Mouse (Mus musculus) MEL (cell line): ENCODE results near the gene Myrfl. TPM values are rescaled to one million over a fixed set of nuclear protein-coding genes. Genes with fewer than 3 reads are reported as not detected.

ENCODE experiments used
- DNase-seq: peaks from one replicate; pipeline ENCODE4 v3.0.0; 2011; ENCODE audit warnings: low read depth, low spot score
- H3K27ac ChIP-seq: 2 replicates; pipeline ENCODE4 v1.5.1; 2012; ENCODE audit warnings: low read depth, mild to moderate bottlenecking, control low read depth, low read length, moderate library complexity; ENCODE audit not compliant: control insufficient read depth
- H3K27me3 ChIP-seq, 2 experiments: fragments of 150-350 bp in 1 of 2; sonication (generic) in 1 of 2; 2 replicates each; pipeline ENCODE4 v1.6.1; 2012; ENCODE audit warnings: low read length in 2 of 2, mild to moderate bottlenecking in 2 of 2, improper control_type of control experiment in 1 of 2, moderate library complexity in 1 of 2; ENCODE audit not compliant: insufficient read depth in 2 of 2, control insufficient read depth in 1 of 2
- H3K36me3 ChIP-seq, 2 experiments: 2 replicates each; pipeline ENCODE4 v1.6.1; 2012 to 2014; ENCODE audit warnings: low read length in 2 of 2, improper control_type of control experiment in 1 of 2, inconsistent platforms in 1 of 2, mild to moderate bottlenecking in 1 of 2; ENCODE audit not compliant: insufficient read depth in 2 of 2, control insufficient read depth in 1 of 2
- H3K4me1 ChIP-seq, 2 experiments: fragments of 150-350 bp in 1 of 2; sonication (generic) in 1 of 2; 2 replicates each; pipeline ENCODE4 v1.6.1; 2012; ENCODE audit warnings: low read length in 2 of 2, improper control_type of control experiment in 1 of 2, mild to moderate bottlenecking in 1 of 2; ENCODE audit not compliant: insufficient read depth in 2 of 2, control insufficient read depth in 1 of 2
- H3K4me3 ChIP-seq, 2 experiments: fragments of 150-350 bp in 1 of 2; sonication (generic) in 1 of 2; 2 replicates each; pipeline ENCODE4 v1.5.1; 2012; ENCODE audit warnings: low read depth in 2 of 2, low read length in 2 of 2, mild to moderate bottlenecking in 2 of 2, moderate library complexity in 2 of 2, control low read depth in 1 of 2, improper control_type of control experiment in 1 of 2; ENCODE audit not compliant: control insufficient read depth in 1 of 2, insufficient read depth in 1 of 2
- H3K79me2 ChIP-seq: 2 replicates; pipeline ENCODE4 v1.6.1; 2012; ENCODE audit warnings: mild to moderate bottlenecking, low read length, moderate library complexity; ENCODE audit not compliant: control insufficient read depth, poor library complexity, insufficient read depth
- H3K9ac ChIP-seq: 2 replicates; pipeline ENCODE4 v1.6.1; 2012; ENCODE audit warnings: low read depth, mild to moderate bottlenecking, control low read depth, low read length, moderate library complexity; ENCODE audit not compliant: control insufficient read depth, poor library complexity, severe bottlenecking
- H3K9me3 ChIP-seq: fragments of 150-350 bp; sonication (generic); replicated peaks from 2 replicates; pipeline ENCODE4 v1.6.1; 2012; ENCODE audit warnings: mild to moderate bottlenecking, low read length, improper control_type of control experiment, moderate library complexity; ENCODE audit not compliant: insufficient read depth
- BHLHE40 ChIP-seq: IDR thresholded peaks from 2 replicates; pipeline ENCODE4 v1.6.1; 2012; ENCODE audit warnings: low read depth, mild to moderate bottlenecking, inconsistent platforms, low read length, improper control_type of control experiment, borderline replicate concordance
- CTCF ChIP-seq, 3 experiments: IDR thresholded peaks in 2 of 3; conservative IDR thresholded peaks in 1 of 3; 2 replicates each; pipeline ENCODE4 v1.5.1; 2011 to 2012; ENCODE audit warnings: low read length in 3 of 3, low read depth in 2 of 3, mild to moderate bottlenecking in 2 of 3, improper control_type of control experiment in 1 of 3, inconsistent platforms in 1 of 3, mixed read lengths in 1 of 3, moderate library complexity in 1 of 3; ENCODE audit not compliant: control insufficient read depth in 1 of 3, insufficient read depth in 1 of 3, poor library complexity in 1 of 3, severe bottlenecking in 1 of 3
- E2F4 ChIP-seq: IDR thresholded peaks from 2 replicates; pipeline ENCODE4 v1.6.1; 2011; ENCODE audit warnings: low read depth, low read length, improper control_type of control experiment, borderline replicate concordance
- EP300 ChIP-seq, 2 experiments: IDR thresholded peaks; 2 replicates each; pipeline ENCODE4 v1.6.1; 2011; ENCODE audit warnings: improper control_type of control experiment in 2 of 2, low read length in 2 of 2, low read depth in 1 of 2, mild to moderate bottlenecking in 1 of 2
- ETS1 ChIP-seq: IDR thresholded peaks from 2 replicates; pipeline ENCODE4 v1.6.1; 2012; ENCODE audit warnings: low read depth, mild to moderate bottlenecking, inconsistent platforms, low read length, improper control_type of control experiment, moderate library complexity
- GATA1 ChIP-seq: IDR thresholded peaks from 2 replicates; pipeline ENCODE4 v1.6.1; 2011; ENCODE audit warnings: low read depth, low read length, improper control_type of control experiment
- HCFC1 ChIP-seq: IDR thresholded peaks from 2 replicates; pipeline ENCODE4 v1.6.1; 2012; ENCODE audit warnings: low read depth, mild to moderate bottlenecking, inconsistent platforms, low read length, improper control_type of control experiment, moderate library complexity
- MAFK ChIP-seq: IDR thresholded peaks from 2 replicates; pipeline ENCODE4 v1.6.1; 2011; ENCODE audit warnings: low read depth, mild to moderate bottlenecking, low read length, improper control_type of control experiment, borderline replicate concordance
- MAX ChIP-seq: IDR thresholded peaks from 2 replicates; pipeline ENCODE4 v1.6.1; 2011; ENCODE audit warnings: low read length, improper control_type of control experiment
- MAZ ChIP-seq: IDR thresholded peaks from 2 replicates; pipeline ENCODE4 v1.6.1; 2012; ENCODE audit warnings: low read depth, mild to moderate bottlenecking, inconsistent platforms, low read length, improper control_type of control experiment
- MEF2A ChIP-seq: IDR thresholded peaks from 2 replicates; pipeline ENCODE4 v1.6.1; 2014; ENCODE audit warnings: low read depth, mild to moderate bottlenecking, inconsistent platforms, low read length, improper control_type of control experiment; ENCODE audit not compliant: poor library complexity, insufficient replicate concordance, severe bottlenecking; ENCODE audit errors: extremely low read depth
- MYB ChIP-seq: IDR thresholded peaks from 2 replicates; pipeline ENCODE4 v1.6.1; 2011; ENCODE audit warnings: mild to moderate bottlenecking, low read depth, low read length, improper control_type of control experiment
- POLR2A ChIP-seq, 2 experiments: IDR thresholded peaks; 2 replicates each; pipeline ENCODE4 v1.6.1; 2011 to 2012; ENCODE audit warnings: low read length in 2 of 2, mild to moderate bottlenecking in 2 of 2, control low read depth in 1 of 2, improper control_type of control experiment in 1 of 2, low read depth in 1 of 2, moderate library complexity in 1 of 2; ENCODE audit not compliant: control insufficient read depth in 1 of 2, insufficient read depth in 1 of 2, poor library complexity in 1 of 2
- POLR2AphosphoS2 ChIP-seq: IDR thresholded peaks from 2 replicates; pipeline ENCODE4 v1.6.1; 2011; ENCODE audit warnings: low read length, improper control_type of control experiment
- RCOR1 ChIP-seq: IDR thresholded peaks from 2 replicates; pipeline ENCODE4 v1.6.1; 2012; ENCODE audit warnings: low read depth, mild to moderate bottlenecking, inconsistent platforms, low read length, improper control_type of control experiment
- SIN3A ChIP-seq: IDR thresholded peaks from 2 replicates; pipeline ENCODE4 v1.6.1; 2012; ENCODE audit warnings: low read length, improper control_type of control experiment, inconsistent platforms
- SMC3 ChIP-seq: IDR thresholded peaks from 2 replicates; pipeline ENCODE4 v1.6.1; 2011; ENCODE audit warnings: low read depth, low read length, improper control_type of control experiment
- TBP ChIP-seq: IDR thresholded peaks from 2 replicates; pipeline ENCODE4 v1.8.0; 2011; ENCODE audit warnings: low read depth, low read length, improper control_type of control experiment
- TCF12 ChIP-seq: IDR thresholded peaks from 2 replicates; pipeline ENCODE4 v1.6.1; 2014; ENCODE audit warnings: low read depth, mild to moderate bottlenecking, inconsistent platforms, low read length, improper control_type of control experiment, moderate library complexity
- UBTF ChIP-seq: IDR thresholded peaks from 2 replicates; pipeline ENCODE4 v1.6.1; 2012; ENCODE audit warnings: low read depth, mild to moderate bottlenecking, inconsistent platforms, low read length, improper control_type of control experiment, moderate library complexity, borderline replicate concordance; ENCODE audit not compliant: insufficient read depth
- USF2 ChIP-seq, 2 experiments: IDR thresholded peaks; 2 replicates each; pipeline ENCODE4 v1.6.1; 2011 to 2012; ENCODE audit warnings: improper control_type of control experiment in 2 of 2, low read length in 2 of 2, borderline replicate concordance in 1 of 2, inconsistent platforms in 1 of 2, low read depth in 1 of 2, mild to moderate bottlenecking in 1 of 2; ENCODE audit not compliant: insufficient read depth in 1 of 2
- ZC3H11A ChIP-seq: IDR thresholded peaks from 2 replicates; pipeline ENCODE4 v1.6.1; 2012; ENCODE audit warnings: low read depth, mild to moderate bottlenecking, inconsistent platforms, low read length, improper control_type of control experiment
- ZKSCAN1 ChIP-seq: IDR thresholded peaks from 2 replicates; pipeline ENCODE4 v1.6.1; 2012; ENCODE audit warnings: low read depth, mild to moderate bottlenecking, inconsistent platforms, low read length, improper control_type of control experiment, moderate library complexity
- ZMIZ1 ChIP-seq: IDR thresholded peaks from 2 replicates; pipeline ENCODE4 v1.6.1; 2012; ENCODE audit warnings: low read depth, mild to moderate bottlenecking, inconsistent platforms, low read length, improper control_type of control experiment, moderate library complexity
- ZNF384 ChIP-seq: IDR thresholded peaks from 2 replicates; pipeline ENCODE4 v1.6.1; 2012; ENCODE audit warnings: low read depth, mild to moderate bottlenecking, inconsistent platforms, low read length, improper control_type of control experiment
- polyA plus RNA-seq, 2 experiments: library from polyadenylated mRNA; stranded (reverse) in 1 of 2; unstranded in 1 of 2; fragments of >175 nt in 1 of 2; fragments of >200 nt in 1 of 2; gene quantifications; 2 replicates each; pipeline versions ENCODE4 v1.2.1 to v1.2.4; 2012; ENCODE audit warnings: low replicate concordance in 2 of 2, low read depth in 1 of 2; ENCODE audit not compliant: insufficient read length in 2 of 2, insufficient read depth in 1 of 2, missing spikeins in 1 of 2
- total RNA-seq: library from RNA; depleted of rRNA; stranded (reverse); fragments of 300-350 nt; gene quantifications from 2 replicates; pipeline ENCODE4 v1.2.3, GENCODE M21; 2012

Myrfl gene
- total and polyA plus RNA-seq, 3 experiments = 0.03 TPM; not detected in 2

DNA sequence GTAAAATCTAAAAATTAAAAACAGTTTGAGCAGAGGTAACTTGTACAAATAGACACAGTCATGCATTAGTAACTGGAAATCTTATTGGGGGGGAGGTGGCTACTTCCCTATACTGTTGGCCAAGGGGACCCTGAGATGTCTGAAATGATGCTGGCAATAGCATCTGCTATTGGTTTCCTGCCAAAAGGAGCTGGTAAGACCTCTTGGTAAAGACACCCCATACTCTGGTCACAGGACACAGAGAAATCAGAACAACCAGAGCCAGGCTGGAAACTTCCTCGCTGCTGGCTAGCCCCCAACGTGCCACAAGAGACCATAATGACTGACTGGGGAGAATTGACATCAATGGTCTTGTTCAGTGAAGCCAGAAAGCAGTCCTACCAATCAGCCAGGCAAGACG is 55.2 kb downstream of the Myrfl start:
- Histone ChIP-seq H3K79me2 (no peaks in the 10 kb centered on the region), H3K9me3 (no peaks in the 10 kb centered on the region), H3K36me3 (no peaks in the 10 kb centered on the region), H3K4me3 (no peak overlapping the region), H3K9ac (no peak overlapping the region), H3K27me3 (no peaks in the 10 kb centered on the region), H3K4me1 (no peaks in the 10 kb centered on the region), H3K27ac (no peak overlapping the region)
- TF ChIP-seq ETS1 = no peak
- no peak for TF ChIP-seq USF2 (IDR thresholded peaks at IDR 0.05; ENCODE audit: borderline replicate concordance in 1 of 2, insufficient read depth in 1 of 2, low read depth in 1 of 2, low read length in 2 of 2)
- TF ChIP-seq UBTF = no peak
- no peak for TF ChIP-seq MYB
- no peak for TF ChIP-seq MAX
- TF ChIP-seq E2F4 = no peak
- TF ChIP-seq EP300 (IDR thresholded peaks at IDR 0.05; ENCODE audit: low read depth in 1 of 2, low read length in 2 of 2) = no peak
- no peak for TF ChIP-seq CTCF (IDR thresholded peaks at IDR 0.05 in 2 of 3, conservative IDR thresholded peaks at IDR 0.05 in 1 of 3; ENCODE audit: control insufficient read depth in 1 of 3, insufficient read depth in 1 of 3, low read depth in 2 of 3, low read length in 3 of 3, poor library complexity in 1 of 3, severe bottlenecking in 1 of 3)
- no peak for TF ChIP-seq MEF2A
- no peak for TF ChIP-seq GATA1
- TF ChIP-seq MAFK = no peak
- no peak for TF ChIP-seq BHLHE40
- no peak for TF ChIP-seq ZKSCAN1
- no peak for DNase-seq

DNA sequence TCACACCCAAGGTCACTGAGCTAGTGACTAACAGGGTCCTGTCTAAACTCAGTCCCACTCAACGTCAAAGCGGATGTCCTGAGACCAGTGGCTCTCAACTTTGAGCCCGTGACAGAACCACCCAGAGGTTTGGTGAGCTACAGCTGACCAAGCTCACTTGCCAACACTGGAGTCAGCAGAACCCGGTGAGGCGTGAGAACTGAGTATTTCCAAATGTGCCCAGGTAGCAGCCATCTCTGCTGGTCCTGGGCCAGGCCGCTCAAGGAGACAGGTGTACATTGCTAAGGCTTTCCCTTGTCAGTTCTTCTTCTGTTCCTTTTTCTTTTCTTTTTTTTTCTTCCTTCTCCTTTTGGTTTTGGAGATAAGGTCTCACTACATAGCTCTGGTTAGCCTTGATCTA is 66.0 kb downstream of the Myrfl start:
- TF ChIP-seq RCOR1 = no peak
- no peaks in the 10 kb centered on the region for H3K4me1 ChIP-seq
- H3K27ac ChIP-seq = no peak overlapping the region
- H3K9ac ChIP-seq = no peak overlapping the region
- no peaks in the 10 kb centered on the region for H3K9me3 ChIP-seq
- H3K36me3 ChIP-seq = no peaks in the 10 kb centered on the region
- no peak for DNase-seq
- no peak overlapping the region for H3K4me3 ChIP-seq
- H3K27me3 ChIP-seq = peaks cover 0 to 2% of the 10 kb centered on the region in 2 experiments; a peak in 2 of 4 replicates
- H3K79me2 ChIP-seq = no peaks in the 10 kb centered on the region

- no peaks in the 10 kb centered on the region for H3K79me2 ChIP-seq
- H3K36me3 ChIP-seq = no peaks in the 10 kb centered on the region
- H3K27me3 ChIP-seq = no peaks in the 10 kb centered on the region
- H3K4me1 ChIP-seq = no peaks in the 10 kb centered on the region
- TF ChIP-seq HCFC1 = no peak
- TF ChIP-seq SMC3 = no peak
- TF ChIP-seq MAX = no peak
- TF ChIP-seq TCF12 = no peak
- no peak for TF ChIP-seq BHLHE40
- no peak for TF ChIP-seq MAZ
- TF ChIP-seq POLR2AphosphoS2 = no peak
- no peak for TF ChIP-seq ETS1
- no peak for TF ChIP-seq E2F4
- no peak for TF ChIP-seq EP300 (IDR thresholded peaks at IDR 0.05; ENCODE audit: low read depth in 1 of 2, low read length in 2 of 2)
- TF ChIP-seq POLR2A (IDR thresholded peaks at IDR 0.05; ENCODE audit: control insufficient read depth in 1 of 2, insufficient read depth in 1 of 2, low read depth in 1 of 2, low read length in 2 of 2, poor library complexity in 1 of 2) = no peak
- no peak for TF ChIP-seq TBP
- no peak for TF ChIP-seq SIN3A
- TF ChIP-seq ZMIZ1 = no peak
- TF ChIP-seq GATA1 = no peak
- no peak for TF ChIP-seq ZC3H11A
- no peak for TF ChIP-seq ZNF384
- no peak for TF ChIP-seq USF2 (IDR thresholded peaks at IDR 0.05; ENCODE audit: borderline replicate concordance in 1 of 2, insufficient read depth in 1 of 2, low read depth in 1 of 2, low read length in 2 of 2)
- H3K27ac ChIP-seq = no peak overlapping the region
- no peak for DNase-seq
- H3K4me3 ChIP-seq = no peak overlapping the region
- no peak overlapping the region for H3K9ac ChIP-seq
- no peaks in the 10 kb centered on the region for H3K9me3 ChIP-seq
Observed at GRCm38 (mm10) chr10:116828099-116828498, 68.6 kb downstream of the Myrfl start.
